Mouse (Mus musculus) testis, postnatal 10 days (tissue): Measurements from ENCODE around the gene Cenpa.
A peak's percentile ranks its signal among the peaks of the same experiment; 100 is the strongest.

Experiments
- DNase-seq: peaks from one replicate; pipeline ENCODE4 v3.0.0; 2021; ENCODE audit warnings: low spot score

Cenpa gene

DNA sequence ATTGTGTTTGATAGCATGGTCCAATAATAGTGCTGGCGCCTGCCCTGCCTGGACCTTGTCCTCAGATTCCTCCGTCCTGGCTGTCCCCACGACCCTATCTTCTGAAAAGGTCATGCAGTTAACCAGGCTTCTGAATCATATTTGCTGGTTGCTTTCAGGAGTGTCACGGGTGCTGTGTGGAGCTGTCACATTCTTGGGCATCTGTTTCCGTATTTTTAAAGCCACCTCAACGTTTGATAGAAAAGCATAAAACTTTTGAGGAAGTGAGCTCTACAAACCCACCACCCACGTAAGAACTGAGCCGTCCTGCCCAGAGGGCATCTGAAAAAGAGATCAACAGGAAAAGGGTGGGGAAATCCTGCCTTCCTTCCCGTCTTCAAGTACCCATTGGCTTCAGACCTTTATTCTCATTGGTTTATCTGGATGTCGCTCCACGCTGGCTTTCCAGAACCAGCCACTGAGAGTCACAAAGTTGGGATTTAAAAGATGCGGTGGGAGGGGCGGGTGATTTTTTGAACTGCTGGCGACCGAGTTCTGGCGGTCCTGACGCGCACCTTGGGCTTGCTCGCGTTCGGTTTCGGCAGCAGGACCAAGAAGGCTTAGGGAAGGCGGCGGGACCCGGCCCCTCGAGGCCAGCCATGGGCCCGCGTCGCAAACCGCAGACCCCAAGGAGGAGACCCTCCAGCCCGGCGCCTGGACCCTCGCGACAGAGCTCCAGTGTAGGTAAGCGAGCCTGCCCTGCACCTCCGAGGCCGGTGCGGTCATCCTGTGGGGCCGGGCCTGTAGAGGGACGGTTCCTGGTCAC is at the start of gene Cenpa:
Gene Cenpa (plus strand): TSS at position 387 of the 805 bp plus-strand sequence.
- DNase-seq: peak; percentile 84

DNA sequence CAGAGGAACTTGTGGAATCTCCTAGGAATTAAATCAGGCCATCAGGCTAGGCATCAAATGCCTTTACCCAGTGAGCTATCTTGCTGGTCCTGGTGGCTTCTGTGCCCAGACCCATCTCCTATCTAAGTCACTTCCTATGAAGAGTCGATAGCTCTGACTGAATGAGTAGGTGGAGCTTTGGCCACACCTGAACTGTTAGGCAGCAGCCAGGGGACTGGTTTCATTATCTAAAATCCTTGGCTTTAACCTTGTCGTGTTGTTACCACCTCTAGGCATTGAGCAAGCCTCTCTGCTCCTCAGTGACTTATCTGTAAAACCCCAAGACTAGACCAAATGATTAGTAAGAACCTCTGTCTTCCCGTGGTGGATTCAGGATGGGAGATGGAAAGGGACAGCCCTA is 49.2 kb upstream of the Cenpa start:
- no peak for DNase-seq

DNA sequence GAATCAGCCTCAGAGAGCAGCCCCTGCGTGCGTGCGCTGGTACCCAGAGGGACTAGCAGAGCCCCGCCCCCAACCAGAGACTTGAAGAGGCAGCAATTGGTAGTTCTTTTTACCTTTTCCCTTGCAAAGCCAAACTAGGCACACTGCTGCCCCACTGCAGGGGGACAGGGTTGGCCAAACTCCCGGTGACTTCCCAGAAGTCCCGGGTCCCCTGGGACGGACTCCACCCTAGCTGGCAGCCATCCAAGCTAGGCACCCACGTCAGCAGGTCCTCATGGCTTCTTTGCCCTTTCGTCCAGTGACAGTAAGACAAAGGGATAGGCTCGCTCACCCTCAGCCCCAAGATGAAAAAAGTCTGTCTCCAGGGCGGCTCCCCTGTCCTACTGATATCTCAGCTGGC is 48.7 kb upstream of the Cenpa start:
- DNase-seq: peak; percentile 60

DNA sequence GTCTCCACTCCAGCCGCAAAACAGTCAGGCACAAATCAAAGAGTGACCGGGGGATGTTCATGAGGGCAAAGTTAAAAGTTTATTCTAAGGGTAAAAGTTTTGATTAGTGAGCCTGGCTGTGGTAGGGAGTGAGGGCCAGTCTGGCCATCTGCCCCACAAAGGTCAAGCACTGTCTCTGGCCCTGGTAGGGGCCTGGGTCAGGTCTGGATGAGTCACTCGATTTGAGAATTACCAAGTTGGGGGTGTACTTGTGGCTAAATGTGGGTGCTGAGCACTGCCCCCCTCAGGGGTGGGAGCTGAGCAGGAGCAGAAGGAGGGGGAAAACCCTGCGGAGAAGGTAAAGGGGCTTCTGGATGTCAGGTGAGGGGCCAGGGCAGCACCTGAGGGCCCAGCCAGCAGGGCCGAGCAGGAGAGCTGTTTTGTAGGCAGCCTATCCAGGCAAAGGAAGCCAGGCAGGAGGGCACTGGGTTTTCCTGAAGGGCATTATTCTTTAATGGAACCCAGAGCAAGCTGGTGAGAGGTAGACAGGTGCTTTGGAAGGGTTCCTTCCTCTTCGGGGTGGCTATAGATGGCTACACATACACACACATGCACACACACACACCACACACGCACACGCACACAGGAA is 48.1 kb upstream of the Cenpa start:
- no peak for DNase-seq

DNA sequence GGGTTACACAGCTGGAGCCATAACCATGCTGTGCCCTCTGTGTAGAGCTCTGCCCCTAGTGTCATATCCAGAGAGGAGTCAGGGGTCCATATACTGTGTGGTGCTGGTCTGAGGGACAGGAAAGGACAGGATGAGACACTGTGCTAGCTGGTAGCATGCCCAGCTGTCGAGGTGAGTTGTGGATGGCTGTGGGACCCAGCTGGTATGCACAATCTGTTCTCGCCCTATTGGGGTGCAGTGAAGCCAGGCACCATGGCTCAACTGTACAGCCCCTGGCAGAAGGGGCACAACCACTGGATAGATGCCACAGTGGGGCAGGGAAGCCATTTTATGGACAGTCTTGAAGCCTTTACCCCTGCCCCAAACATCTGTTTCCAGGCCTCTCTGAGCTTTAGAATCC is 47.4 kb upstream of the Cenpa start:
- DNase-seq: no peak

DNA sequence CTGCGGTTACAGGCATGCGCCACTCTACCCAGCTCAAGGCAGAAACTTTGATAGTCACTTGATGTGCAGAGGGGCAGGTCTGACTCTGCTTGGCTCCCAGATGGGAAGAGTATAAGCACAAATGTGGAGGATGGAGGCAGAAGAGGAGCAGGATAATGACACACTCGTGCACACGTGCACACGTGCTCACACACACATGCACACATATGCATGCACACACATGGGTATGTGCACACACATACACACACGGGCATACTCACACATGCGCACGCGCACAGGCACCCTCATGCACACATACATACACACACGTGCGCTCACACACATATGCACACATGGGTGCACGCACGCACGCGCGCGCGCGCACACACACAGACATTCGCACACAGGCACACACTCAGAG is 46.0 kb upstream of the Cenpa start:
- DNase-seq: no peak

DNA sequence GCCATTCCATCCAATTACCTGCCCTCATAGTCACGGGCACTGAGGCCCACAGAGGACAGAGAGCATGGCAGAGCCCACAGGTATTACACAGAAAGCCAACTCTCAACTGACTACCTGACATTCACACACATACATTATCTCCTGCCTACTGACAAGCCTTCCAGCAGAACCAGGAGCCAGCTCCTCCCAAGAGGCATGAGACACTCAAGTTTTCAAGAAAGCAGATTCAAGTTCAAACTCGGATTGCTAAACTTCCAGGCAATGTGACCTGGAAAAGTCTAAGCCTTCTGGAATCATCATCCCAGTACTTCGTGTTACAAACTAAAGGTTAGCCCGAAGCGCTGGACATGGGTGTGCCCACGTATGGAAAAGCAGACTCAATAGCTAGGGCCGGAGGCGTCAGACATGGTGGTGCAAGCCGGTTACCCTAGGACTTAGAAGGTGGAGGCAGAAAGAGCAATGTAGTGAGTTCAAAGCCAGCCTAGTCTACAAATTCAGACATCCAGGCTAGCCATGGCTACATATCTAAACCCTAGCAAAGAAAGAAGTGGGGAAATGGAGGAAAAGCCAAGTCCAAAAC is 45.3 kb upstream of the Cenpa start:
- DNase-seq: no peak

DNA sequence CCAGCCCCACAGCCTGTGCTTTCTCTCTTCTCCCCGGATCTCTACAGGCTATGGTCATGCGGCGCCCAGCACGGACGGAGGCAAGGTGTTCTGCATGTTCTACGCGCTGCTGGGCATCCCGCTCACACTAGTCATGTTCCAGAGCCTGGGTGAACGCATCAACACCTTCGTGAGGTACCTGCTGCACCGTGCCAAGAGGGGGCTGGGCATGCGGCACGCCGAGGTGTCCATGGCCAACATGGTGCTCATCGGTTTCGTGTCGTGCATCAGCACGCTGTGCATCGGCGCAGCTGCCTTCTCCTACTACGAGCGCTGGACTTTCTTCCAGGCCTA is 44.8 kb upstream of the Cenpa start:
- no peak for DNase-seq

DNA sequence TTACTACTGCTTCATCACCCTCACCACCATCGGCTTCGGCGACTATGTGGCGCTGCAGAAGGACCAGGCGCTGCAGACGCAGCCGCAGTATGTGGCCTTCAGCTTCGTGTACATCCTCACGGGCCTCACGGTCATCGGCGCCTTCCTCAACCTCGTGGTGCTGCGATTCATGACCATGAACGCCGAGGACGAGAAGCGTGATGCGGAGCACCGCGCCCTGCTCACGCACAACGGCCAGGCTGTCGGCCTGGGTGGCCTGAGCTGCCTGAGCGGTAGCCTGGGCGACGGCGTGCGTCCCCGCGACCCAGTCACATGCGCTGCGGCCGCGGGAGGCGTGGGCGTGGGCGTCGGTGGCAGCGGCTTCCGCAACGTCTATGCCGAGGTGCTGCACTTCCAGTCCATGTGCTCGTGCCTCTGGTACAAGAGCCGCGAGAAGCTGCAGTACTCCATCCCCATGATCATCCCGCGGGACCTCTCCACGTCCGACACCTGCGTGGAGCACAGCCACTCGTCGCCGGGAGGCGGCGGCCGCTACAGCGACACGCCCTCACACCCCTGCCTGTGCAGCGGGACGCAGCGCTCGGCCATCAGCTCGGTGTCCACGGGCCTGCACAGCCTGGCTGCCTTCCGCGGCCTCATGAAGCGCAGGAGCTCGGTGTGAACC is 44.3 kb upstream of the Cenpa start:
- DNase-seq: peak; percentile 60

DNA sequence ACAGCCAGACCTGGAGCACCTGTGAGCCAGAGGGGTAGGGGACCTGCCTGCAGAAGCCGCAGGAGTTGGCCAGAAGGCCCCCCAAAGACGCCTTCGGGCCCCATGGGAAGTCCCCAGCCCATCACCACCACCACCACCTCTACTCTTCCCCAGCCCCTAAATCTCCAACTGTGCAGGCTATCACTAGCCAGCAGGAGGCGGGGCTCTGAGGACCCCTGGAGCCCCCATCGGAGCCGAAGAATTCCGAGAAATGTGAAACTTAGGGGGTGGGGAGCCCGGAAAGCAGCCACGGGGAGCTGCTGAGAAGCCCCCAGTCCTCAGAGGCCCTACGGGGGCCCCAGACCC is 43.8 kb upstream of the Cenpa start:
- no peak for DNase-seq

DNA sequence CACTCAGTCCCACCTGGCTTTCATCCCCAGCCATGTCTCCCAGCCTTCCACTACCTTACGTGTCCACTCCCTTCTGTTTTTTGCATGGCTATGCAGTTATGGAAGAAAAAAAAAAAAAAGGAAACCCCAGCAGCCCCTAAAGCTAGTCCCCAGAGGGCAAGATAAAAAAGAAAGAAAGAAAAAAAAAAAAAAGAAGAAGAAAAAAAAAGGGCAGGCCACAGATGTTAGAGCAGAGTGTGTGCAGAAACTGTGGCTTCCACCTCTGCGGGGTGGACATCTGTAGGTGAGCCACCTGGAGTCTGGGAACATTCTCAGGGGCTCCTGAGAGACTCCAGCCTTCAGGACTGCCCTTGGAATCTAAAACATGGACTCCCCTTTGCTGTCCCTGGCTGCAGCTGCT is 43.2 kb upstream of the Cenpa start:
- DNase-seq: no peak

DNA sequence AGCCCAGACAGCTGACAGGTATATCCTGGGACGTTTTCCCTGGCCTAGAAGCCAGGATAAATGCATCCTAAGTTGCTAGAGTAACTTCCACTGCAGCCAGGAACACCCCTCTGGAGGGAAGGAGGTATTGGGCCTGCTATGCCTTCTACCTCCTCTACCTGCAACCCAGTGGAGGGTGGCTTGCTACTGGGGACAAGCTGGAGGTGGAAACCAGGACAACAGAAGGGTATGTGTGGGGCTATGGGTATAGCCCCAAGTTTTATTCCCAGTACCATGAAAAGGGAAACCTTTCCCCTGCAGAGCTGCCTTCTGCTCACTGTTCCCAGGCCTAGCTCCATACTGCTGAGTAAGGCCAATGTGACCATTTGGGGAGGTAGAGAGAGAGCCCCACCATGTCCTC is 42.3 kb upstream of the Cenpa start:
- no peak for DNase-seq

DNA sequence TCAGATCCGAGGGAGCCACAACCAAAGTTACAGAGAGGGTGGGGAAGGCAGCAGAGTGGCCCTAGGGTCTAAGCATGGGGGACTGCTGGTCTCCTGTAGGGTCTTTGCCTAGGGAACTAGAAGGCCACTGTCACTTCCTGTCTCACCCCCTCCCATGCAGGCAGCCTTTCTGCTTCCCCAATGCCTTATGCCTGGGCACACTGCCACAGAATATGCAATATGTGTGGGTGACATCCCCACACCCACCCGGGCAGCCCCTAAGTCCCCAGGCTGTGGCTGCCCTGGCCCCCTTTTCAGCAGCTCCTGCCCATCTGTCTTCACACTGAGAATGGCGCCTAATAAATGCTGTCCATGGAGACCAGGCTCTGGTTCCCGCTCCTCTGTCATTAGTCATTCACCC is 41.7 kb upstream of the Cenpa start:
- DNase-seq: no peak

DNA sequence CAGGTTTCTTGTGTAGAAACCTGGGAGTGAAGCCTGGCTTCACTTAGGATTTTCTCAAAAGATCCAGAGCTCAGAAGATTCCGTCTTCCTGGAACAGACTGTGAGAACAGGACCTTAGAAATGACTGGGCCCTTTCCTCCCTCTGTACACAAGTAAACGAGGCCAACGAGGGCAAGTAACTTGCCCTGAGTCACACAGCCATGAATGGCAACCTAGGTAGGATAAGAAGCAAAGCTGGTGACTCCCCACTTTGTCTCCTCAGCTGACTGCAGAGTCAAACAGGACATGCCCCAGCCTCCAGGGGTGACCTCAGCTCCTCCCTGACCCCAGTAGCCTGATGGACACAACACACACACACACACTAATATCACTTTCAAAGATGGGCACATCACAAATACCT is 41.2 kb upstream of the Cenpa start:
- no peak for DNase-seq

DNA sequence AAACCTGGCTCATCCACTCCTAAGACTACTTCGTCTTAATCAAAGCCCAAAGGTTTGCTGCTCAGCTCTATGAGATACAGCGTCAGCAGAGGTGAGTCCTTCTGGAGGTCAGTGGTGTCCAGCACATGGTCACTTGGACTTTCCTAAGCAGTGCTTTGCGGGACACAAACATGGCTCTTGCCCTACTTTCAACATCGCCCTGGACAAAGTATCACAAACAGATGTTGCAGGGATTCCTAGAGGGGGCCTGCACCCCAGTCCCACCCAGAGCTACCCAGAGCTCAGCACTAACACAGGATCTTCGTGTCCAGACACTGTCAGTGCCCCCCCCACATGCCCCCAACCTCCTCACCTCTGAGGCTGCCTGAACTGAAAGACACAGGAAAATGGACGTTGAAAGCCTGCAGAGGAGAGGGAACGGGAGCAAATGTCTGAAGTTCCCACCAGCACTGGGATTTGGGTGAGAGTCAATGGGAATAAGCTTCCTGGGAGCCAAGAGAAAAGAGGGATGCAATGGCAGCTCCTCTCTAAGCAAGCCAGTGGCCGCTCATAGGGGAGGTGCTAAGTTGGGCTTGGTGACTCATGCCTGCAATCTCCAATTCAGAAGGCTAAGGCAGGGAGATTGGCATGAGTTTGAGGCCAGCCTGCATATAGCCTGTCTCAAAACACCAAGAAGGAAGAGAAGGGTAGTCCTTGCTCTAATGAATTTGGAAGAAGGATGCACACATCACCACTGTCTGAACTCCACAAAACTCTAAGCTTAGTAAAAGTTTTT is 40.1 kb upstream of the Cenpa start:
- DNase-seq: no peak

DNA sequence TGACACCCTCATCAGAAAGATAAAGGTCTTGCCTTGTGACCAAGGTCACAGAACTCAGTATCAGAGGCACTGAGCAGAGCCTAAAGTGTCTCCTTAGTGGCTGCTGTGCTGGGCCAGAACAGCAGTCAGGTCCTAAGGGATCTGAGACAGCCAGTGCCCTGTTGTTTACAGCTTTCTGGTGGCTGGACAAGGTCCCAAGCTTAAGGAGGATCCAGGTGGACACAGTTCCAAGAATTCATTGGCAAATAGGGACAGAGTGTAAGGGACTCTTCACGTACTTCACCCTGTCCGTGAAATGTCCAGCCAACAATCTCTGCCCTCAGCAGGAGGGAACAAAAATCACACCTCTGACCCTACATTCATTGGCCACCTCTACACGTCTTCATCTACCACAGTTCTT is 38.1 kb upstream of the Cenpa start:
- DNase-seq: no peak

DNA sequence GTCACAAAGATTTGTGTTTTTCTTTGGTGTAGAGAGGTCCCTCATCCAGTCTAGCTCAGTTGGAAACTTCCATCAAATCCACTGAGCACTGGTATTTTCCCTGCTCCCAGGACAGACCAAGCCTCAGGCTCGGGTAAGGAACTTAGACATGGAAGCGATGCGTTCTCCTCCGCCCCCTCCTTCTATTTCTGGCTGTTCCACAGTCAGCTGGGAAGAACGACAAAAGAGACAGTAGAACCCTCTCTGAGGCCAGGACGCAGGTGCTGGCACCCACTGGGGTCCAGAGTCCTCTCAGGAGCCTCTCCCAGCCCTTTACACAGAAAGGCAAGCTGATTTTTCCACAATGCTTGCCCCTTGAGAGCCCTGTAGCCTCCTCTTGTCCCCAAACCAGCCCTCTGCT is 36.2 kb upstream of the Cenpa start:
- DNase-seq: no peak

DNA sequence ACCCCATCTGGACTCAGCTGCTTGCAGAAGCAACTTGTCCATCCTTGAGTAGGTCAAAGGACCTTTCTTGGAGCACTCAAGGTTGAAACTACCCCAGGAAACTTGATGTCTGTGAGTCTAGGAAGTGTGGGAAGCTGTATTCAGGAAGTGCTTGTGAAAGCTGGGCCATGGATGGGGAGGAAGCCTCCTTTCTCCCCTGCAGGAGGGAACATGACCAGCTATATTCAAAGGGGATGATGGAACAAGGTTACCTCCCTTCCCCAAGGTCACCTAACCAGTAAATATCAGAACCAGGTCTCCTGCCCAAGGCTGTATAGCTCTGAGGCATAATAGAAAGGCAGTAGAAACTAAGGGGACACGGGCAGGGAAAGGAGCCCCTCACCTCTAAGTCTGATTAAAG is 34.4 kb upstream of the Cenpa start:
- DNase-seq: no peak

DNA sequence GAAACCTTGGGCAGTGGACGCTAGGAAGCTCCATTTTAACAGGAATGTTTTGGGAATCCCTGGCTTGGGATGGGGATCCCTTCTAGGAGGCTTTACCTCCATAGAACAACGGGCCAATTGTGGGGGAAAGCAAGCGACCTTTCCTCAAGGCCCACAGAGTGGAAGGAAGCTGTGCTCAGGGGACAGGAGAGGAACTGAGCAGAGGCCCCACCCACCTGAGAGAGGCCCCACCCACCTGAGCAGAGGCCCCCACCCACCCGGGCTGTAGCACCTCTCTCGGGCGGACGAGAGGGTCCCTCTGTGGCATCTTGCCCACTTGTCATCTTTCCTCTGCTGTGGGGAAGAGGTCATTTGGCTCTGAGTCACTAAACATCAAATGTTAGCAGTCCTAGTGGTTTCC is 29.6 kb upstream of the Cenpa start:
- DNase-seq: peak; percentile 61

DNA sequence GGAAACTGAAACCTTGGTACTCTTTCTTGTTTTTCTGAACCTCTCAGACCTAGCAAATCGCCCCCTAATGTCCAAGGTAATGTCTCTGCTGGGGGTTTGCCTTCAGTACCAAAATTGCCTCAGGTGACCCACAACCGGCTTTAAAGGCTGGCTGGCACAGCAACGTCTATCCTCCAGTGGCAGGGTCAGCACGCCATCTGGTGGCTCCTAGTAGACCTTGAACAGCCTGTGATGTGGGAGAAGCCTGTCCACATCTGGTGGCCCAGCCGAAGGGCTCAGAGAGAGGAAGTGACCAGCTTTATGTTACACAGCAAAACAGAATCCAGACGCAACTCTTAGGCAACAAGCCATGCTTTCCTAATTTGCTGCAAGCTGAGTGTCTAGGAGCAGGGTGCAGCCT is 28.5 kb upstream of the Cenpa start:
- DNase-seq: peak; percentile 88

DNA sequence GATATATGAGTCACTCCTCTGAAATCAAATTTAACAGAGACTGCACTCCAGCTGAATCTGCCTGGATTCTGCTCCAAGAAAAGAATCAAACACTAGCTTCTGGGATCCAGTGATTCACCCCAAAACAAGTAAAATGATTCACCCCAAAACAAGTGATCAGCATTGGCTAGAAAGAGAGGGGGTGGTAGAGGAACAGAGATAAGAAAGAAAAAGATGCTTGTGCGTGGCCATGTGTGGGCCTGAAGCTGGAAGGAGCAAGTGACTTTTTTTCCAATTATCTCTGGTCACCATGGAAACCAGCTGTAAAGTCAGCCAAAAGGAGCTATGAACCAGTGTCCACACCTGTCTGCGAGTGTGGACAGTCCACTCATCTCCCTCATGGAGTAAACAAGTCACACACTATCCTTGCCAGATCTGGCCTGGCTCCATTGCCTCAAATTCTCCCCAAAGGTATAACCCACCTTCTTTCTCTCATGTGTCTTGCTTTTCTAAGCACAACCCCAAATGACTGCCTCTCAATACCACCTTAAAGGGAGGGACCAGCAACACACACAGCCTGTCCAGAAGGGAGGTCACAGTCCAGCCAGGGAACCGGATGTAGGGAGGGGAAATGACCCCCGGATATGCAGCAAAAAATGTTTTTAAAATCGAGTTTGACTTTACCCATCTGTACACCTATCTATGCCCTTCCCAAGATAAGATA is 22.9 kb upstream of the Cenpa start:
- DNase-seq: no peak

DNA sequence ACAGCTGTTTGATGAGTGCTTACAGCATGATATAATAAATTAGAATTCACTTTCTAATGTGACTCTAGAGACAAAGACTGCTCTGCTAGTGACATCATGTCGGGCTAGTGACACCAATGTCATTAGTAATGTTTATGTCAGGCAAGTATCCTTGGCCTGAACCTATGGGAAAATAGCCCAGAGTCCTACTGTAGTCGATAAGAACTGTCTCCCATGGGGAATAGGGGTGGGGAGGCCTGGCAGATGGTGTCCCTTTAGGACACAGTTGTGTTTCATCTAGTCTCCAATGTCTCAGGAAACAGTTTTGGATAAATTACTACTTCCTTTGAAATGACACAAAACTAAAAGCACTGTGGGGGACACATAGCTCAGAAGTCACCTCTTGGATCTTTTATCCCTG is 20.5 kb upstream of the Cenpa start:
- no peak for DNase-seq
